Mouse (Mus musculus): ENCODE data around the gene Esr2. TPM values are rescaled to one million over a fixed set of nuclear protein-coding genes. Genes with fewer than 3 reads are reported as not detected.

Esr2 gene
- polyA plus RNA-seq, 1 experiment from 2014 or later: 0.39 TPM

- ATAC-seq (replicated peaks): no peak
- no peaks in the 10 kb centered on the region for H3K36me3 ChIP-seq (replicated peaks)
- H3K4me2 ChIP-seq: no peak overlapping the region
- no peaks in the 10 kb centered on the region for H3K9me3 ChIP-seq
- no peak overlapping the region for H3K4me3 ChIP-seq
- WGBS: 80% methylated on average over 4 of the region's 4 CpGs
- H3K27me3 ChIP-seq (replicated peaks): no peaks in the 10 kb centered on the region
- H3K9ac ChIP-seq: no peak overlapping the region
- no peaks in the 10 kb centered on the region for H3K4me1 ChIP-seq
- no peak overlapping the region for H3K27ac ChIP-seq
These were observed 44.5 kb downstream of the Esr2 start for GRCm38 (mm10) chr12:76132591-76132990.

GRCm38 (mm10) chr12:76130891-76131290 is 46.2 kb downstream of the Esr2 start:
- Histone ChIP-seq H3K4me1 (no peaks in the 10 kb centered on the region), H3K9ac (no peak overlapping the region), H3K9me3 (no peaks in the 10 kb centered on the region), H3K4me2 (no peak overlapping the region), H3K4me3 (no peak overlapping the region), H3K27ac (no peak overlapping the region), H3K36me3 (replicated peaks) (no peaks in the 10 kb centered on the region), H3K27me3 (replicated peaks) (no peaks in the 10 kb centered on the region)
- ATAC-seq (replicated peaks): no peak
- WGBS: 83% methylated on average over 6 of the region's 6 CpGs

DNA sequence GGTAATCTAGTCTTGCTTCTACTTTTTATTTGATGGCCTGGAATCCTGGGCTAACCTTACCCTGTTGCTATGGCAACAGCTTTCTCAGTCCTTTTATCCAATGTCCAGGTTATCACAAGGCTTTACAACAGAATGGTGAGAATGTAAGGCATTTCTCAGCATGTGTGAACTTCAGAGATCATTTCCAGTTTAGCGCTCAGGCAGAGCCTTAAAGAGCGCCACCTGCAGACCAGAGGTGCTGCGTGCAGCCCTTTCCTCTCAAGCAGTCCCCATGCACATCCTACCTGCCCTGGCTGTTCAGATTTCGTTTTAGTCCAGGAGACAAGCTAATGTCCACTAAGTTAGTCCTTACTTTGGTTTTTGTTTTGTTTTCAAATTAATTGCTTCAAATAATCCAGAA is 46.8 kb downstream of the Esr2 start:
- no peaks in the 10 kb centered on the region for H3K27me3 ChIP-seq (replicated peaks)
- no peaks in the 10 kb centered on the region for H3K36me3 ChIP-seq (replicated peaks)
- 28% methylated on average over 4 of the region's 4 CpGs for WGBS
- no peaks in the 10 kb centered on the region for H3K9me3 ChIP-seq
- H3K4me1 ChIP-seq: no peaks in the 10 kb centered on the region
- no peak overlapping the region for H3K4me3 ChIP-seq
- ATAC-seq (replicated peaks): no peak
- no peak overlapping the region for H3K9ac ChIP-seq
- no peak overlapping the region for H3K4me2 ChIP-seq
- H3K27ac ChIP-seq: no peak overlapping the region

DNA sequence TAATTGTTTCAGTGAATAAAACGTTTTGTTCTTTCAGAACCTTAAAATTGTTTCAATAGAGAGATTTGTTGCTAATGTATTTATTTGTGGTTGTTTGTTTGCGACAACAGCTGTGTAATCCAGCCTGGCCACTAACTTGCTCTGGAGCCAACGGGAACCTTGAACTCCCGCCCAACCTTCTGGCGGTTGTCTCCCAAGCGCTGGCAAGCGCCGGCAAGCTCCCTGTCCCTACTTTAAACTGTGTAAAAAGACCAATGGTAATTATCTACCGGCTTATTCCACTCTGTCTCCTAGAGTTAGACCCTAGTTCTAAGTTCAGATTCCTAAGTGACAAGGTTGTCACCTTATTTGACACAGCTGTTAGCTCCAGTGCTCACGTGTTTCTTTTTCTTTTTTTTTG is 48.2 kb downstream of the Esr2 start:
- Histone ChIP-seq H3K4me3 (no peak overlapping the region), H3K4me2 (no peak overlapping the region), H3K36me3 (replicated peaks) (no peaks in the 10 kb centered on the region), H3K27me3 (replicated peaks) (no peaks in the 10 kb centered on the region), H3K9ac (no peak overlapping the region), H3K4me1 (no peaks in the 10 kb centered on the region), H3K27ac (no peak overlapping the region), H3K9me3 (no peaks in the 10 kb centered on the region)
- no peak for ATAC-seq (replicated peaks)
- WGBS: 86% methylated on average over 10 of the region's 10 CpGs

DNA sequence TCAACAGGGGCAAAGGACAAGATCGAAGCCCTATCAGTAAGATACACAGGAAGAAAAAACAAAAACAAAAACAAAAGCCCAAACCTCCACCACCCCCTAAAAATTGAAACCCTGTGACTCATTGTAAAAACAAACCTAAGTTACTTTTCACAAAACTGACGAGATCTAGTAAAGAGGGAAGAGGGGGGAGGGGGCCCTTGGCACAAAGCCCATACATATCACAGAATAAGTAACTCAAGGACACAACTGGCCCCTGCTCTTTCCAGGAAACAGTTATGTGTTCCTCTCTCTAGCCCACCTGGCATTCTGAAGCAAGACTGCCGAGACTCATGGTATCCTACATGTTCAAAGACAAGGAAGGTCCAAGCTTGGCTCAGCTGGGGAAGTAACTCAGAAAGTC is 48.8 kb downstream of the Esr2 start:
- WGBS: 68% methylated on average over 3 of the region's 3 CpGs
- Histone ChIP-seq H3K9ac (no peak overlapping the region), H3K36me3 (replicated peaks) (no peaks in the 10 kb centered on the region), H3K4me1 (no peaks in the 10 kb centered on the region), H3K9me3 (no peaks in the 10 kb centered on the region), H3K4me2 (no peak overlapping the region), H3K4me3 (no peak overlapping the region), H3K27me3 (replicated peaks) (no peaks in the 10 kb centered on the region), H3K27ac (no peak overlapping the region)
- no peak for ATAC-seq (replicated peaks)

DNA sequence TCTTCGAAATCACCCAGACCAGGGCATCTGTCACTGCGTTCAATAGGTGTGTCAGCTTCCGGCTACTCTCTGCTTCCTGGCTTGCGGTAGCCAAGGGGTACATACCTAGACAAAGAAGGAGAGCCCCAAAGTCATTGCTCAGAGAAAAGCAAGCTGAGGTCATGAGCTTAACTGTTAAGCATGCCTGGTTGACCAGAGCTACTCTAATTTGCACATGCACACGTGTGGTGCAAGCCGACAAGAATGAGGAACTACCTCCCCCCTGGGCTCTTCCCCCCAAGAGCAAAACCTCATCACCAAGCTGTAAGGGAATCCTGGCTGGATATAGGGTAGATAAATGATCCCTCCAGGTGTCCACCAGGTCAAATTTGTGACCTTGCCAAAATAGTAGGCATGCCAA is 53.8 kb downstream of the Esr2 start:
- H3K4me2 ChIP-seq: no peak overlapping the region
- no peaks in the 10 kb centered on the region for H3K4me1 ChIP-seq
- WGBS: 92% methylated on average over 6 of the region's 6 CpGs
- H3K27me3 ChIP-seq (replicated peaks): no peaks in the 10 kb centered on the region
- H3K9ac ChIP-seq: no peak overlapping the region
- no peak overlapping the region for H3K4me3 ChIP-seq
- no peaks in the 10 kb centered on the region for H3K36me3 ChIP-seq (replicated peaks)
- no peak overlapping the region for H3K27ac ChIP-seq
- no peak for ATAC-seq (replicated peaks)
- no peaks in the 10 kb centered on the region for H3K9me3 ChIP-seq

- Histone ChIP-seq H3K4me1 (no peaks in the 10 kb centered on the region), H3K9me3 (no peaks in the 10 kb centered on the region)
- 52% methylated on average over 4 of the region's 4 CpGs for WGBS
These were observed 59.4 kb downstream of the Esr2 start for GRCm38 (mm10) chr12:76117632-76118153.

GRCm38 (mm10) chr12:76116577-76116976 is 60.5 kb downstream of the Esr2 start:
- no peak for ATAC-seq (replicated peaks)
- WGBS: 85% methylated on average over 4 of the region's 4 CpGs
- no peaks in the 10 kb centered on the region for H3K36me3 ChIP-seq (replicated peaks)
- H3K4me1 ChIP-seq: no peaks in the 10 kb centered on the region
- no peak overlapping the region for H3K9ac ChIP-seq
- H3K9me3 ChIP-seq: no peaks in the 10 kb centered on the region
- H3K4me2 ChIP-seq: no peak overlapping the region
- no peaks in the 10 kb centered on the region for H3K27me3 ChIP-seq (replicated peaks)
- no peak overlapping the region for H3K4me3 ChIP-seq
- H3K27ac ChIP-seq: no peak overlapping the region

More at GRCm38 (mm10) chr12:76117632-76118153, 59.4 kb downstream of the Esr2 start:
- no peak overlapping the region for H3K4me2 ChIP-seq
- H3K27ac ChIP-seq: no peak overlapping the region
- no peaks in the 10 kb centered on the region for H3K27me3 ChIP-seq (replicated peaks)
- ATAC-seq (replicated peaks): no peak
- H3K36me3 ChIP-seq (replicated peaks): no peaks in the 10 kb centered on the region
- no peak overlapping the region for H3K4me3 ChIP-seq
- H3K9ac ChIP-seq: no peak overlapping the region

DNA sequence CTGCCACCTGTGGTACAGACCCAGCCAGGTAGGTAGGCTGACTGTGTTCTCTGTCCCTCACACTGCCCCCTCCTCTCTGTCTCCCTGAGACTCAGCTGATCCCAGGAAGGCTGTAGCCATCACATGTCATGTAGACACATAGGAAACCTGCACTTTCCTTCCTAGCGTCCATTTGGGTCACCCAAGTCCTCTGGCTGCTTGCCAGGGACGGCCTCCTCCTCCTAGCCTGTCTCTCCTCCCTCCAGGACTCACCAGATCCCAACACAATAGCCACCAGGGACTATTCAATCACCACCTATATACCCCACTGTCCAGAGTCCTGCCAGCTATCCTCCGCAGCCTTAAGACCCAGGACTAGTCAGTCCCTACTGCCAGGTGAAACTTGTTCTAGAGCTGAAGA is 66.0 kb downstream of the Esr2 start:
- WGBS: 74% methylated on average over 3 of the region's 3 CpGs
- H3K27me3 ChIP-seq (replicated peaks): no peaks in the 10 kb centered on the region
- H3K4me3 ChIP-seq: no peak overlapping the region
- no peak overlapping the region for H3K4me2 ChIP-seq
- H3K36me3 ChIP-seq (replicated peaks): peaks cover 38% of the 10 kb centered on the region
- H3K4me1 ChIP-seq: no peaks in the 10 kb centered on the region
- no peak overlapping the region for H3K27ac ChIP-seq
- no peak overlapping the region for H3K9ac ChIP-seq
- ATAC-seq (replicated peaks): no peak
- H3K9me3 ChIP-seq: no peaks in the 10 kb centered on the region

- WGBS: 91% methylated on average over 15 of the region's 15 CpGs
- H3K4me2 ChIP-seq: no peak overlapping the region
- no peaks in the 10 kb centered on the region for H3K27me3 ChIP-seq (replicated peaks)
- H3K4me1 ChIP-seq: no peaks in the 10 kb centered on the region
- H3K27ac ChIP-seq: no peak overlapping the region
- no peaks in the 10 kb centered on the region for H3K9me3 ChIP-seq
- H3K9ac ChIP-seq: no peak overlapping the region
- no peak for ATAC-seq (replicated peaks)
- H3K36me3 ChIP-seq (replicated peaks): peaks cover 44% of the 10 kb centered on the region
- no peak overlapping the region for H3K4me3 ChIP-seq
These were observed 67.2 kb downstream of the Esr2 start for GRCm38 (mm10) chr12:76109646-76110405.

- Histone ChIP-seq H3K27me3 (replicated peaks) (no peaks in the 10 kb centered on the region), H3K4me1 (no peaks in the 10 kb centered on the region)
- no peak for ATAC-seq (replicated peaks)
These were observed 72.3 kb downstream of the Esr2 start for GRCm38 (mm10) chr12:76104596-76105351.

GRCm38 (mm10) chr12:76102621-76103020 is 74.4 kb downstream of the Esr2 start:
- H3K4me3 ChIP-seq: no peak overlapping the region
- H3K9ac ChIP-seq: no peak overlapping the region
- no peaks in the 10 kb centered on the region for H3K4me1 ChIP-seq
- no peak overlapping the region for H3K4me2 ChIP-seq
- H3K27me3 ChIP-seq (replicated peaks): no peaks in the 10 kb centered on the region
- H3K36me3 ChIP-seq (replicated peaks): peaks cover 60% of the 10 kb centered on the region
- H3K27ac ChIP-seq: no peak overlapping the region
- ATAC-seq (replicated peaks): no peak
- 96% methylated on average over 12 of the region's 12 CpGs for WGBS
- H3K9me3 ChIP-seq: no peaks in the 10 kb centered on the region

More at GRCm38 (mm10) chr12:76104596-76105351, 72.3 kb downstream of the Esr2 start:
- Histone ChIP-seq H3K4me3 (no peak overlapping the region), H3K9me3 (no peaks in the 10 kb centered on the region), H3K4me2 (no peak overlapping the region), H3K36me3 (replicated peaks) (peaks cover 58% of the 10 kb centered on the region), H3K9ac (no peak overlapping the region), H3K27ac (no peak overlapping the region)
- 95% methylated on average over 20 of the region's 20 CpGs for WGBS
